Mouse (Mus musculus) midbrain, embryonic 12.5 days (tissue): ENCODE results near the gene Pcbp2. TPM values are rescaled to one million over a fixed set of nuclear protein-coding genes. Genes with fewer than 3 reads are reported as not detected.

Source experiments
- ATAC-seq: fragments of 200-750 bp; cut with Nextera tagmentation; 2 replicates; pipeline ENCODE4 v1.8.0; 2017; ENCODE audit warnings: low read depth, moderate TSS enrichment, moderate library complexity; ENCODE audit not compliant: low FRiP score
- H3K27ac ChIP-seq: fragments of 300-500 bp; sonication (generic); replicated peaks from 2 replicates; pipeline ENCODE4 v1.5.1; 2016; ENCODE audit warnings: mild to moderate bottlenecking
- H3K27me3 ChIP-seq: fragments of 300-500 bp; sonication (generic); 2 replicates; pipeline ENCODE4 v1.6.1; 2016; ENCODE audit warnings: mild to moderate bottlenecking
- H3K36me3 ChIP-seq: fragments of 300-500 bp; sonication (generic); 2 replicates; pipeline ENCODE4 v1.6.1; 2016
- H3K4me1 ChIP-seq: fragments of 300-500 bp; sonication (generic); 2 replicates; pipeline ENCODE4 v1.6.1; 2016
- H3K4me2 ChIP-seq: fragments of 300-500 bp; sonication (generic); replicated peaks from 2 replicates; pipeline ENCODE4 v1.6.1; 2016; ENCODE audit warnings: mild to moderate bottlenecking, moderate library complexity
- H3K4me3 ChIP-seq: fragments of 300-500 bp; sonication (generic); 2 replicates; pipeline ENCODE4 v1.5.1; 2016; ENCODE audit warnings: mild to moderate bottlenecking
- H3K9ac ChIP-seq: fragments of 300-500 bp; sonication (generic); replicated peaks from 2 replicates; pipeline ENCODE4 v1.6.1; 2016; ENCODE audit warnings: mild to moderate bottlenecking, moderate library complexity
- H3K9me3 ChIP-seq: fragments of 300-500 bp; sonication (generic); 2 replicates; pipeline ENCODE4 v1.6.1; 2016; ENCODE audit warnings: mild to moderate bottlenecking
- WGBS: fragments of 180-500 bp; shearing (Covaris S2); methylation state at CpG from one replicate; pipeline ENCODE4 v1.1.7; 2016; 5-methylcytosine and 5-hydroxymethylcytosine counted together
- polyA plus RNA-seq: library from polyadenylated mRNA; unstranded; fragments of >200 nt; fragmentation: Nextera tagmentation; extraction: Ambion mirVana; gene quantifications from 2 replicates; pipeline ENCODE4 v1.2.1, GENCODE M21; 2016

The Pcbp2 gene
- polyA plus RNA-seq, 1 experiment from 2014 or later = 168 TPM

DNA sequence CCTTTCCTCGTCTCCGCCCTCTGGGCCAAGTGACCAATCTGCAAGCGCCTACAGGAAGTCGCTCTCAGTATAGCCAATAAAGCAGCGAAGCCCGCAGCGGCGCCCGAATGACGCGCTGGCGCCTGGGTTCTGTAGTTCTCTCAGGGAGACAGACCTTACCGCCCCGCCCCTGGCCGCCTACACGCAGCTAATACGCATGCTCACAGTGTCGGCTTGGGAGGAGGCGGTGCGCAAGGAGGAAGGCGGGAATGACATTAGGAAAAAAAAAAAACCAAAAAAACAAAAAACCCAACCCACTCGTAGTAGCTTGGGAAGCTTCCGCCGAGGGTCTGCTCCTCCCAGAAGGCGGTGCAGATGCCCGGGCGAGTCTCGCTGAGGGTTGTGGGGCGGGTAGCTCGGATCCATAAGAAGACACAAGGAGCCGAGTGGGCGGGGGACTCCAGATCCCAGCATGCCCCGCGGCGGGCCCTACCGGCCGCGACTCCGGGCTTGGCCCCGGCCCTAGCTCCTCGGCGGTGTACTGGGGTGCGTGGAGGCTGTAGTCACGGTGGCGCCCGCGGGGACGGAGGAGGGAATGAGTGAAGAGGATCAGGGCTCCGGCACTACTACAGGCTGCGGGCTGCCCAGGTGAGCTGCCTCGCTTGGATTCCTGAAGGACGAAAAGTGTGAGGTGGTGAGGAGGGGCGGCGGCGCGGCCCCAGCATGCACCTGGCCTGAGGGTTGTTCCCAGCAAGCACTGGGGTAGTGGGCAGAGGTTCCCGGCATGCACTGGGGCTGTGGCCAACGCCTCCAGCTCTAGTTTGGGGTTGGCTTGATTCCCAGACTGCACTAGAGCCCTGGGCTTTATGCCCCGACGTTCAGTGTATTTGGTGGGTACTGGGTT is 47.9 kb downstream of the Pcbp2 start, which contains the start of gene Tarbp2:
Gene Tarbp2 (plus strand): TSS at position 217 of the 883 bp plus-strand sequence.
- Histone ChIP-seq H3K9me3 (no peaks in the 10 kb centered on the region), H3K4me3 (peak within 1 kb of the TSS; percentile 71), H3K27me3 (no peaks in the 10 kb centered on the region), H3K4me1 (peaks cover 37% of the 10 kb centered on the region), H3K27ac (peak within 1 kb of the TSS; percentile 97), H3K9ac (peak within 1 kb of the TSS; percentile 79), H3K4me2 (peak within 1 kb of the TSS; percentile 92), H3K36me3 (peaks cover 25% of the 10 kb centered on the region)
- WGBS = under 1% methylated on average over 60 of the region's 60 CpGs
- peak; percentile 89 for ATAC-seq

DNA sequence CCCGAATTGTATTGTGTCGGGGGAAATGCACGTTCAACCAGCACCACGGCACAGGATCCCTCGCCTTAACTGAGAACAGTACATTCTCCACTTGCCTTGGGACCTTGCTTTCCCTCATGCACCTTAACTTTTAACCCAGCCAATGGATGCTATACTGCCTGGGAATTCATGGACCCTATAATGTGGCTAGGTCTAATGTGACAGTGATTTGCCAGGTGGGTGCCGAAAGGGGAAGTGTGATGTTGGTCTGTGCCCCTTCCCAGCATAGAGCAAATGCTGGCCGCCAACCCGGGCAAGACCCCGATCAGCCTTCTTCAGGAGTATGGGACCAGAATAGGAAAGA is 48.5 kb downstream of the Pcbp2 start:
- Histone ChIP-seq H3K27ac (peak overlapping the region; percentile 97), H3K9ac (peak overlapping the region; percentile 75), H3K4me2 (peak overlapping the region; percentile 92), H3K9me3 (no peaks in the 10 kb centered on the region), H3K36me3 (peaks cover 29% of the 10 kb centered on the region), H3K4me1 (peaks cover 35% of the 10 kb centered on the region), H3K4me3 (peak overlapping the region; percentile 71), H3K27me3 (no peaks in the 10 kb centered on the region)
- WGBS = 25% methylated on average over 9 of the region's 9 CpGs
- ATAC-seq = no peak

DNA sequence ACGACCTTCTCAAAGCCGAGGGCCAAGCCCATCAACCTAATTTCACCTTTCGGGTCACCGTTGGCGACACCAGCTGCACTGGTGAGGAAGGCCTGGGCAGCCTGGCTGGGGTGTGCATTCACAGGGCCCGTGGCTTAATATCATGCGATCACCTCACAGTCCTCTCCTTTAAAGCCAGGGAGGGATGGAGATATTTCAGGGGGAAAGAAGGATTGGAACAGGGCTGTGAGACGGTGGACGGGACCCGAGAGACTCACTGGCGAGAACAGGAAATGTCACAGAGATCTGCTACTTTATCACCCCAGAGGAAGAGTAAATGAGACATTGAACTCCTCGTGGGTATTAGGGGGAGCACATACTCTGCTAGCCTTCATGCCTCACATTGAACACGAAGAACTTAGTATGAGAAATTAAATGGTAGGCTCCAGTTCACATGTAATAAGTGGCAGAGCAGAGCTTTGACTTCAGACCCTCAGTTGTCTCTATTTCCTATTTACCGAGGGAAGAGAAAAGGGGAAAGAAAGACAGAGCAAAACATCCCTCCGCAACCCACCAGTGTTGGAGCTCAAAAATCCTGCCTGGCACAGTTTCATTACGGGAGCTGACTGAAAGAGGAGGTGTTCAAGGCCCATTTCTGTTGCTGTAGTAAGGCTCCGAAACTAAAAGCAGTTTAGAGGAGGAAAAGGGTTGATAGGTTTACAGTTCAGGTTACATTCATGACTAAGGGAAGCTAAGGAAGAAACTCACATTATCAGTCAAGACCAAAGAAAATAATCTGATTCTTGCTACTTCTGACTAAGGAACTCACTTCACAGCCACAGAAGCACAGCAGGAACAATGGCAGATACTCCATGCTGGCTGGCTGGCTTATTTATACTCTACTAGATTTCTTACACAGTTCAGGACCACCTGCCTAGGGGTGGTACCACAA is 49.1 kb downstream of the Pcbp2 start:
- Histone ChIP-seq H3K9me3 (no peaks in the 10 kb centered on the region), H3K4me2 (peak overlapping the region; percentile 92), H3K9ac (peak overlapping the region; percentile 75), H3K27me3 (no peaks in the 10 kb centered on the region), H3K4me3 (peak overlapping the region; percentile 71), H3K27ac (peak overlapping the region; percentile 97), H3K36me3 (peaks cover 35% of the 10 kb centered on the region), H3K4me1 (peaks cover 30% of the 10 kb centered on the region)
- WGBS = 73% methylated on average over 17 of the region's 17 CpGs
- ATAC-seq = no peak

GRCm38 (mm10) chr15:102520416-102520815 is 50.1 kb downstream of the Pcbp2 start:
- Histone ChIP-seq H3K4me1 (peaks cover 21% of the 10 kb centered on the region), H3K36me3 (peaks cover 36% of the 10 kb centered on the region), H3K4me2 (no peak overlapping the region), H3K9me3 (no peaks in the 10 kb centered on the region), H3K9ac (no peak overlapping the region), H3K27me3 (no peaks in the 10 kb centered on the region), H3K27ac (no peak overlapping the region), H3K4me3 (no peak overlapping the region)
- 88% methylated on average over 4 of the region's 4 CpGs for WGBS
- ATAC-seq = no peak

- H3K4me3 ChIP-seq = no peak overlapping the region
- WGBS = 84% methylated on average over 4 of the region's 4 CpGs
- ATAC-seq = no peak
- peaks cover 13% of the 10 kb centered on the region for H3K4me1 ChIP-seq
- no peak overlapping the region for H3K27ac ChIP-seq
- H3K9ac ChIP-seq = no peak overlapping the region
- no peak overlapping the region for H3K4me2 ChIP-seq
- H3K36me3 ChIP-seq = peaks cover 39% of the 10 kb centered on the region
- no peaks in the 10 kb centered on the region for H3K27me3 ChIP-seq
- no peaks in the 10 kb centered on the region for H3K9me3 ChIP-seq
Measured at GRCm38 (mm10) chr15:102521480-102521879, 51.1 kb downstream of the Pcbp2 start.

DNA sequence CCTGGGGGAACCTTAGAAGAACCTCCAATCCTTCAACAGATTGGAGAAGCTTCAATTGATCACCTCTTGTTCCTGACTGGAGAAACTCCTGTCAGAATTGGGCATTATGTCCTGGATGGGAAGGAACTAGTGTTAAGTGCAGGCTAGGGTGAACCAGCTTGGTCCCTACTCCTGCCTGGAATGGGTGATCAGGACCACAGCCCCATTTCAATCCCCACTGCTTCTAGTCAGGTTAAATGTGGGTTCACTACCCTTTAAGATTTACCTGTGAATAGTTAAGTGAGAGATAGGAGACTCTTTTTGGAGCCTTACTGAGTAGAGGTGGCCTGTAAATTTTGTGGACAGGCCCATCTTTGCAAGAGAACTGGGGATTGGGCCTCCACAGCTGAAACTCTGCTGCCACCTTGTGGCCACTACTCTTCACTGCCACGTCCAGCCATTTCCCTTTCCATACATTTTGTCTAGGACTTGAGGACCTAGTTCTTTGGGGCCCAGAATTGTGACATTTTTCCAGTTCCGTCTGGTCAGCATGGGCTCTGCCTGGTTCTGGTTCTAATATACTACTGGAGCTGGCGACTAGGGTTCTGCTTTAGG is 54.6 kb downstream of the Pcbp2 start, which contains the start of gene Npff:
Gene Npff (minus strand): TSS at position 51 of the 594 bp plus-strand sequence.
- no peaks in the 10 kb centered on the region for H3K9me3 ChIP-seq
- H3K4me2 ChIP-seq = no peak within 1 kb of the TSS
- no peak for ATAC-seq
- peaks cover 66% of the 10 kb centered on the region for H3K36me3 ChIP-seq
- H3K4me1 ChIP-seq = peaks cover under 1% of the 10 kb centered on the region; the same call in 1 of the 2 replicates
- 4% methylated on average over 3 of the region's 3 CpGs for WGBS
- no peaks in the 10 kb centered on the region for H3K27me3 ChIP-seq
- H3K27ac ChIP-seq = 0 out of 2 replicates have a peak within 1 kb of the TSS, but pooled peaks have one; percentile 20
- H3K4me3 ChIP-seq = no peak within 1 kb of the TSS
- no peak within 1 kb of the TSS; the same call in 1 of the 2 replicates for H3K9ac ChIP-seq

- ATAC-seq = no peak
- no peak overlapping the region for H3K9ac ChIP-seq
- no peaks in the 10 kb centered on the region for H3K27me3 ChIP-seq
- 89% methylated on average over 6 of the region's 6 CpGs for WGBS
- H3K4me2 ChIP-seq = no peak overlapping the region
- no peak overlapping the region for H3K4me3 ChIP-seq
- H3K27ac ChIP-seq = no peak overlapping the region
- H3K36me3 ChIP-seq = peaks cover 64% of the 10 kb centered on the region
- H3K9me3 ChIP-seq = no peaks in the 10 kb centered on the region
- H3K4me1 ChIP-seq = no peaks in the 10 kb centered on the region
Measured at GRCm38 (mm10) chr15:102526111-102527002, 56.0 kb downstream of the Pcbp2 start.

DNA sequence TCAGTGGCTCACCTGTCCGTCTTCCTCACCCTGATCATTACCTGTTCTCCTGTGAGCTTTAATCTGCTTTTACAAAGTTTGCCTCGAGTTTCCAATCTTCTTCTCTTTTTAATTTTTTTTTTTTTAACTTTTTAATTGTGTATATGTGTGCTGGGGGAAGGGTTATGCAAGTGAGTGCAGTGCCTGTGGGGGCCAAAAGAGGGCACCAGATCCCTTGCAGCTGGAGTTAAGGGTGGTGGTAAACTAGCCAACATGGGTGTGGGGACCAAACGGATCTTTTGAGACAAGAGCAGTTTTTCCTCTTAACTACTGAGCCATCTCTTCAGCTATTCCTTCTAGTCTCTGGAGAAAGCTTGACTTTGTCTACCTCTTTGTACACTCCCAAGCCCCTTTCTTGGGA is 57.6 kb downstream of the Pcbp2 start:
- H3K4me3 ChIP-seq = no peak overlapping the region
- H3K9ac ChIP-seq = no peak overlapping the region
- H3K9me3 ChIP-seq = no peaks in the 10 kb centered on the region
- no peaks in the 10 kb centered on the region for H3K4me1 ChIP-seq
- no peaks in the 10 kb centered on the region for H3K27me3 ChIP-seq
- peaks cover 56% of the 10 kb centered on the region for H3K36me3 ChIP-seq
- no peak overlapping the region for H3K4me2 ChIP-seq
- WGBS = 71% methylated on average over 3 of the region's 3 CpGs
- no peak overlapping the region for H3K27ac ChIP-seq
- no peak for ATAC-seq

DNA sequence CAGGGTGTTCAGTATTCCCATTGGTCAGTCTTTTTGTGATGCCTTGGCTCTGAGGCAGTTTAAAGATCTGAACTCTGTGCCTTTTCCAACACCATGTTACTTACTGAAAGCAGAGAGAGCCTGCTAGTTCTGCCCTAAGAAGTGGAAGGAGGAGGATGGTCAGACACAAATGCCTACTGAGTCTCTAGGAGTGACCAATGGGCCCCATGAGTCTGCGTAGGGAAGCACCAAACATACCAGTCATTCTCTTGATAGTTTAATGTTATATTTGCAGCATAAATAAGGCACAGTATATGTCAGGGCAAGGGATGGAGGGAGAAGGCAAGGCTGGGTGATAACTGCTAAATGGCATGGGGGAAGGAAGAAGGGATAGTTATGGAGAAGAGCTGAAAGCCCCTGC is 58.1 kb downstream of the Pcbp2 start:
- H3K36me3 ChIP-seq = peaks cover 60% of the 10 kb centered on the region

GRCm38 (mm10) chr15:102530566-102530965 is 60.2 kb downstream of the Pcbp2 start:
- Histone ChIP-seq H3K4me1 (no peaks in the 10 kb centered on the region), H3K36me3 (peaks cover 57% of the 10 kb centered on the region), H3K9me3 (no peaks in the 10 kb centered on the region), H3K9ac (no peak overlapping the region), H3K4me3 (no peak overlapping the region), H3K4me2 (no peak overlapping the region), H3K27ac (no peak overlapping the region), H3K27me3 (no peaks in the 10 kb centered on the region)
- ATAC-seq = no peak
- WGBS = 82% methylated on average over 4 of the region's 4 CpGs

More for the DNA sequence above, 58.1 kb downstream of the Pcbp2 start:
- ATAC-seq = no peak
- Histone ChIP-seq H3K4me2 (no peak overlapping the region), H3K27ac (no peak overlapping the region), H3K4me1 (no peaks in the 10 kb centered on the region), H3K27me3 (no peaks in the 10 kb centered on the region), H3K4me3 (no peak overlapping the region), H3K9me3 (no peaks in the 10 kb centered on the region), H3K9ac (no peak overlapping the region)
- 94% methylated on average over 1 of the region's 1 CpGs for WGBS

- H3K9me3 ChIP-seq = no peaks in the 10 kb centered on the region
- H3K4me1 ChIP-seq = no peaks in the 10 kb centered on the region
- no peak overlapping the region for H3K4me2 ChIP-seq
- ATAC-seq = no peak
- no peak overlapping the region for H3K9ac ChIP-seq
- H3K36me3 ChIP-seq = peaks cover 63% of the 10 kb centered on the region
- H3K27me3 ChIP-seq = no peaks in the 10 kb centered on the region
- 86% methylated on average over 4 of the region's 4 CpGs for WGBS
- H3K4me3 ChIP-seq = no peak overlapping the region
- no peak overlapping the region for H3K27ac ChIP-seq
Measured at GRCm38 (mm10) chr15:102531586-102531985, 61.2 kb downstream of the Pcbp2 start.
